Mouse (Mus musculus) adrenal gland, postnatal 0 days (tissue): Measurements from ENCODE around the gene Trappc2. TPM values are rescaled to one million over a fixed set of nuclear protein-coding genes. Genes with fewer than 3 reads are reported as not detected.

Experiments used
- polyA plus RNA-seq: library from polyadenylated mRNA; unstranded; fragments of >200 nt; fragmentation: Nextera tagmentation; extraction: Ambion mirVana; gene quantifications from 2 replicates; pipeline ENCODE4 v1.2.1, GENCODE M21; 2015

Gene Trappc2
- polyA plus RNA-seq = 50.8 and 62.0 TPM in 2 replicates

DNA sequence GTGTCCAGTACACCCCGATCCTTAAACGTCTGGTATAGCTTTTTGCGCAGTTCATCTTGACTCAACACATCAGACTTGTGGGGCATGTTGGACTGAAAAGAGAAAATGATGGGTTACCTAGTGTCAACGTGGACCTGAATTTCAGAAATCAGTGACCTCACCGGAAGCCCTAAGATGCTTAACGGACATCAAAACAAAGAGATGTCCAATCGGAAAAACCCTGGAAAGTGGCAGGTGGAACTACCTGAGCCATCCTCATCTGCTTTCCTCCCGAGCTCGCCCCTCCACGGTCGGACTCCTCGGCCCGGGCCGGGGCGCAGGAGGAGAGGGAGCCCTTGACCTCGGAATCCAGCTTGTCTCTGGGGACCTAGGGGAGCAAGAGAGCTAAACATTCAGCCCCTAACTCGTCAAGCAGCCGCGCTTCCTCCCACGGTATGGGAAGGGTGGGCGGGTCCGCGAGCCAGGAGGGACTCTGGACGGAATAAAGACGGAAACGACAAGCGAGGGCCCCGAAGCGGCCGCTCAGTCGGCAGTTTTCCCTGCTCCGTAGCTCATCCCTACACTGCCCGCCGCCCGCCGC is at the start of gene Trappc2:
Gene Trappc2 (plus strand): TSS at position 539 of the 580 bp plus-strand sequence.

DNA sequence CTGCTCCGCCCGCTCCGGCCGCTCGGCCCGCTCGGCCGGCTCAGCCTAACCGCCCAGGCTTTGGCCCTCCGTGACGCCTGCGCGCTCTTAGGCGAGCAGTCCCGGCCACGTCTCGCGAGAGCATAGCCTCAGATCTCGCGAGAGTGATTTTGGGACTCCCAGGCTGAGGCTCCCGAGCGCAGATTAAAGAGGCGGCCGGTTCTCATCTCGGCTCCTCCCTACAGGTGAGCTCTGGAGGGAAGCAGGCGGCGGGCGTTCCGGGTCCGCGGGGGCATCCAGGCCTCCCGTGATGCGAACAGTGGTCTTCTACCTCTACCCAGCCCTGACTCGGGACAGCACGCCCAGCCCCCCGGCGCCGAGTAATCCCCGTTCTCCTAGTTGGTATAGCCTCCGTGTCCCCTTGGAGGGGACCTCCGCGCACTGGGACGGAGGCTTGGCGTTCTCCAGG is 266 bp downstream of the Trappc2 start, which contains the start of gene Ofd1:
Gene Ofd1 (minus strand): TSS at position 89 of the 448 bp plus-strand sequence.

DNA sequence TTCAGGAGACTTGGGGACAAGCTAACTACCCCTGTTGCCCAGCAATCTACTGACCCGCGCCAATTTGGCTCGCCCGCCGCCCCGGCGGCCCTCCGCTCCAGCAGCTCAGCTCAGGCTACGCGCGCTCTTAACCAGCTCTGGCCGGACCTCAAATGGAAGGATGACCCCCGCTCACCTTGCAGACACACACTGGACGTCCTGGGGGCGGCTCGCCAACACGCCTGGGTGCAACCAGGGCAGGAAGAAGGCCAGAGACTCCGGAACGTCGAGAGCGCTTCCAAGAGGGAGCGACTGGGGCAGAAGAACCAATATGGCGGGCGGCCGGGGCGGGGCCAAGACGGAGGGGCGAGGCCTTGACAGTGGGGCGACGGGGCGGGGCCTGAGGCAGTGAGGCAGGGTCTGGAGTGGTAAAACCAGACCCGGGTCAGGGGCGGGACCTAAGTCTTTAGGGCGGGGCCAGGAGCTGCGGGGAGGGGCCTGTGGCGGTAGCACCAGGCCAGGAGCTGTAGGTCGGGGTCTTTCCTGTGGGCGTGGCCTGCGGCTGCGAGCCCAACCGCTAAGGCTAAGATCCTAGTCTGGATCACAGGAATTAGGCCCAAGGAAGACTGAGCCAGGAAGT is 39.1 kb downstream of the Trappc2 start, which contains the start of gene Rab9:
Gene Rab9 (minus strand): TSS at position 503 of the 619 bp plus-strand sequence.

Other genes with a start within 250 kb of the Trappc2 start
- 18.4 and 26.1 TPM in 2 replicates for gene Gpm6b, start 201.7 kb upstream of the Trappc2 start, polyA plus RNA-seq
- gene Ofd1, start 130 bp downstream of the Trappc2 start, polyA plus RNA-seq = 4.7 and 5.6 TPM in 2 replicates
- 69.4 and 72.1 TPM in 2 replicates for gene Rab9, start 39.3 kb downstream of the Trappc2 start, polyA plus RNA-seq
- 5.5 and 5.8 TPM in 2 replicates for gene Tceanc, start 78.0 kb downstream of the Trappc2 start, polyA plus RNA-seq
- 9.2 and 10.4 TPM in 2 replicates for gene Egfl6, start 145.1 kb downstream of the Trappc2 start, polyA plus RNA-seq